Mouse (Mus musculus): ENCODE measurements around the gene Tbx15. TPM values are rescaled to one million over a fixed set of nuclear protein-coding genes. Genes with fewer than 3 reads are reported as not detected.

The Tbx15 gene
- 3.1 and 4.2 TPM in 2 replicates for polyA plus RNA-seq (2012; rRNA removed)

DNA sequence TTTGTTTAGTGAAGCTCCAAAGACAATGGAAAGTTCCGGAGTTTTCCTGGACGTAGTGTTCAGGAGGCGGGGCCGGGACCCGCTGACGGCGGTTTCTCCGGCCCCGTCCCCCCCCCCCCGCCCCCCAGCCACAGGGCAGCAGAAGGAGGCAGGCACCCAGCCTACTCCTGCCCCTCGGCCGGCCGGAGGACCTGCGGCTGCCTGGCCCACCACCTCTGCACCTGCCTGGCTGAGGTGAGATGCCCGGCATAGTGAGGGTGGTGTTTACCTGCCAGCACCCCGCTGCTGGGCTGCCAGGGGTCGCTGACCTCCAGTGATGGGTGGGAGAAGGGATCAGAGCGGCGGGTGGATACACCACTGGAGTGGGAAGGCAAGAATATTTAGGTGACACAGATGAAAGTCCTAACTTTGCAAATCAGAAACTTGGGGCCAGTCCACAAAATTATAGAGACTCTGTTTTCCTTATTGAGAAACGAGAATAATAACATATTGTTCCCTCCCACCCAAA, at the start of gene Tbx15:
Gene Tbx15, plus strand, starts transcription at position 169 of the 508 bp plus-strand sequence.
- TF ChIP-seq CTCF (IDR thresholded peaks at IDR 0.05; ENCODE audit: borderline replicate concordance, extremely low read depth, insufficient read depth, insufficient read length) = no peak
- no peak for TF ChIP-seq POLR2A (IDR thresholded peaks at IDR 0.05; ENCODE audit: borderline replicate concordance, extremely low read depth, insufficient read depth, insufficient read length, poor library complexity, severe bottlenecking)
- DNase-seq (ENCODE audit: low read depth) = no peak

DNA sequence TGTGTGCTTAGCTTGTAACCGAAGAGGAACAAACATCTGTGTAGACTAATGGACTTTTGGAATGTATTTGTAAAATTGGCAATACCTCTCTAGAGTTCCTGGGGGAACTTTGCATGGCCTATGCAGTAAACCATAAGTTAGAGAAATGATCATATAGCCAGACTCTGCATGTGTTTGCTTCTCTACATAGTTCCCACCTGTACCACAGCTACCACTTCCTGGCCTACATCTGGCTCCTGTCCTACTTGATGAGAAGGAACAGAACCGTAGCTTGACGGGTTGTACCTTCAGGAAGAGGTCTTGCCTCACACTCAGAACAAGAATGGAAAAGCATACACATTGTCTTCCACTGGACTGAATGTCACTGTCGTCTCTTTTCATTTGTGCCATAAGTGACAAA, 46.6 kb upstream of the Tbx15 start:
- no peak for TF ChIP-seq CTCF (IDR thresholded peaks at IDR 0.05; ENCODE audit: borderline replicate concordance, extremely low read depth, insufficient read depth, insufficient read length)
- no peak for TF ChIP-seq POLR2A (IDR thresholded peaks at IDR 0.05; ENCODE audit: borderline replicate concordance, extremely low read depth, insufficient read depth, insufficient read length, poor library complexity, severe bottlenecking)
- DNase-seq (ENCODE audit: low read depth) = no peak

DNA sequence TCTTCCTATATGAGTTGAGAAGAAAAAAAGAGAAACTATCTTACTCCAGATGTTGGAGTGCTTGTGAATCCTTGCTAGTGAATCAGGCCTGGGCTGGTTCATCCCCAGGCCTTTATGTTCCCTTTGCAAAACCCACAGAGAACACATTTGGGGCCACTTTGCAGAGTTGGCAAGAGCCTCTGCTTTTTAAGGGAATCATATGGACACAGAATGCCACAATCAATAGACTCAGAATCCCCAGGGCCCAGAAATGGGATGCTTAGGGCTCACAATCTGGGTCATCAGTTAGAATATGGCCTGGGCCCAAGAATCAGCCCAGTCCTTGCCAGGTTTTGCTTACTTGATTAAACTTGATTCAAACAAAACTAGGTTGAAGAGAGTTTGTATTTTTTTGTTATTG, 36.9 kb upstream of the Tbx15 start:
- no peak for TF ChIP-seq POLR2A (IDR thresholded peaks at IDR 0.05; ENCODE audit: borderline replicate concordance, extremely low read depth, insufficient read depth, insufficient read length, poor library complexity, severe bottlenecking)

DNA sequence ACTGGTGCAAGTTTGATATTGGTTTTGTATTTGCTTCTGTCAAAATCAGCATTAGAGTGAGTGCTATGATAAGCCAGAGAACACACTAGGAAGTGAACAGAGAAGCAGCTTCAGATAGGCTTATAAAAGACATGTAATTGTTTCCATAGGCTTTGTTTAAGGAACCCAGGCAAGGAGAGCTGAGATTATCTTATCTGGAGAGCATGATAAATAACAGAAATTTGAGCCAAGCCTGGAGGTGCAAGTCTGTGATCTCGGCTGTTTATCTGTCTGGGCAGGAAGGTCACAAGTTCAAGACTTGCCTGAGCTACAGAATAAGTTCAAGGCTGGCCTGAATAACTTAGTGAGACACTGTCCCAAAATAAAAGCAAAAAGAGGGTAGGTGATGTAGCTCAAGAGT, 31.8 kb upstream of the Tbx15 start:
- DNase-seq (ENCODE audit: low read depth) = no peak
- no peak for TF ChIP-seq CTCF (IDR thresholded peaks at IDR 0.05; ENCODE audit: borderline replicate concordance, extremely low read depth, insufficient read depth, insufficient read length)
- TF ChIP-seq POLR2A (IDR thresholded peaks at IDR 0.05; ENCODE audit: borderline replicate concordance, extremely low read depth, insufficient read depth, insufficient read length, poor library complexity, severe bottlenecking) = no peak

More for the DNA sequence above, 36.9 kb upstream of the Tbx15 start:
- DNase-seq (ENCODE audit: low read depth) = no peak

DNA sequence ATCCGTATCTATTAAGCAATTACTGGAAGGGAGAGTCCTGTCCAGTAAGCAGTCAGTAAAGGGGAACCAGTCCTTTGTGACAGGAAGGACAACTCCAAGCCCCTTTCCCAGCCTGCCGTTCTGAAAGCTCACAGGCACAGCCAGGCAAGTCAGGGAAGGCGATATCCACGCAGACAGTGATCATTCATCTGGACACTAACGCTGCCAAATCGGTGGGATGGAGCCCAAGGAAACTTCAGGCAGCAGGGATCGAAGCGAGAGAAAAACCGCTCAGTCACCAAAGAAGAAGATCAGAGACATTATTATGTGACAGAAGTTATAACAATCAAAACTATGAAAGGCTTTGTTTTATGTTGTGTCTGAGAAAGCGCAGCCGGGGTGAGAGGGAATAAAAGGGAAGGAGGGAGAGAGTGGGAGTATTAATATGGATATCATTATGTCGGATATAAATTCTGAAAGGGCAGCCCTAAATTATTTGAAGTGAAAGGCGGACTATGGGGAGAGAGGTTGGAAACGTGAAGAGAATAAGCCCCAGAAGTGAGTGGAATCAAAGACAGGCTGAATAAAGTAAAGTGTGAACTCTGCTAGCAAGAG, 29.0 kb upstream of the Tbx15 start:
- DNase-seq (ENCODE audit: low read depth) = peak; percentile 38

DNA sequence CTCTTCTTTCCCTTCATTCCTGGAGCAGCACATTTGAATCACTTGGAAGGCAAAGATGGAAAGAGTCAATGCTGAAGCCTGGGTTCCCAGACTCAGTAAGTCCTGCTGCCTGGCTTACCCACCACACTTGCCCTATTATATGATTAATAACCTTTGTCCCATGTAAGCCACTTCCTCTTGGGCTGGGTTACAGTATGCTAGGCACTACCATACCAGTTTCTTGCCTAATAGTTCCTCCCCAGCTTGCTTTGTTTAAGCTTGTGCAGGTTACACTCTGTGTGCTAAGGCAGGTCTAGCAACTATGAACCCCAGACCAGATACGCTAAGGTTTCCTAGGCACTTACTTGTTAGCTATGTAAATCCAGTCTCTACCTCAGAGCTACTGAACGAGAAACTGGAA, 12.4 kb upstream of the Tbx15 start:
- no peak for DNase-seq (ENCODE audit: low read depth)
- no peak for TF ChIP-seq POLR2A (IDR thresholded peaks at IDR 0.05; ENCODE audit: borderline replicate concordance, extremely low read depth, insufficient read depth, insufficient read length, poor library complexity, severe bottlenecking)
- TF ChIP-seq CTCF (IDR thresholded peaks at IDR 0.05; ENCODE audit: borderline replicate concordance, extremely low read depth, insufficient read depth, insufficient read length) = no peak

More for the DNA sequence above, 29.0 kb upstream of the Tbx15 start:
- TF ChIP-seq POLR2A (IDR thresholded peaks at IDR 0.05; ENCODE audit: borderline replicate concordance, extremely low read depth, insufficient read depth, insufficient read length, poor library complexity, severe bottlenecking) (no peak), CTCF (IDR thresholded peaks at IDR 0.05; ENCODE audit: borderline replicate concordance, extremely low read depth, insufficient read depth, insufficient read length) (no peak)

DNA sequence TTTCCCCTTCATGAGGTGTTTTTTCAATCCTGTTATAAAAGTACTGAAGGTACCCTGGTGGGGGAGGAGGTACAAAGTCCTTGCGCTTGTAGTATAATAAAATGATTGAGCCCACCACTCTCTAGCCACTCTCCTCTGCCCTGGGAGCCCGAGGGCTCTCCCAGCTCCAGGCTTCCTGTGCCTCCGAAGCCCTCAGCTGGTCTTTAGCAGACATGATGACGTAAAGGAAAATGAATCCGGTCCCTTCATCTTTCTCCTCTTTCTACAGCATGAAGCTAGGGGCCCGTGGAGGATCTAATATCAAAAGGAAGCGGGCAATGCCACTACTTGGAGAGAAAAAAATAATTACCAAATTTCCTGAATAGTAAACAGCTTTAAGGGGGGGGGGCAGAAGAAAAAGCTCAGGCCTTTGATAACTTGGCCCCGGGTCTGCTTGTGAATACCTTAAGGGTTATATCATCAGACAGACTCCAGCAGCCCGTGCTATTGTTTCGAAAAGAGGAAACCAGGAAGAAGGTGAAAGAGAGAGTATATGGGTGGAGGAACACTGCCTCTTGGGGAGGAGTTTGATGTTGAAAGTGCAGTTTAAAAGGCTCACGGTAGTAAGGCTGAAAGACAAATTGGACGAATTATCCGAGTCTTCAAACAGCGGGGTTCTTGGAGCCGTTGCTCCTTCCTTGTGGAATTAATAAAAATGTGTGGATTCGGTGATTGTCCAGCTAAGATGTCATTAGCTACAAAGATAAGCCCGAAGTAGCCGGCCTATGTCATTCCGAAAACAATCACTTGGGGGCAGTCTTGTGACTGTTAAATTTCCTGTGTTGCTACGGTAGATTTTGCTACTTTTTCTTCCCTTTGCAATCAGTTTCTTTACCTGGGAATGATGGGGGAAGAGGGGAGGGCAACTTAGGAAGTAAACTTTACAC, 6.5 kb upstream of the Tbx15 start:
- TF ChIP-seq CTCF (IDR thresholded peaks at IDR 0.05; ENCODE audit: borderline replicate concordance, extremely low read depth, insufficient read depth, insufficient read length) = peak; percentile 62; the same call in 1 of the 2 replicates
- no peak for TF ChIP-seq POLR2A (IDR thresholded peaks at IDR 0.05; ENCODE audit: borderline replicate concordance, extremely low read depth, insufficient read depth, insufficient read length, poor library complexity, severe bottlenecking)
- DNase-seq (ENCODE audit: low read depth) = peak; percentile 74

DNA sequence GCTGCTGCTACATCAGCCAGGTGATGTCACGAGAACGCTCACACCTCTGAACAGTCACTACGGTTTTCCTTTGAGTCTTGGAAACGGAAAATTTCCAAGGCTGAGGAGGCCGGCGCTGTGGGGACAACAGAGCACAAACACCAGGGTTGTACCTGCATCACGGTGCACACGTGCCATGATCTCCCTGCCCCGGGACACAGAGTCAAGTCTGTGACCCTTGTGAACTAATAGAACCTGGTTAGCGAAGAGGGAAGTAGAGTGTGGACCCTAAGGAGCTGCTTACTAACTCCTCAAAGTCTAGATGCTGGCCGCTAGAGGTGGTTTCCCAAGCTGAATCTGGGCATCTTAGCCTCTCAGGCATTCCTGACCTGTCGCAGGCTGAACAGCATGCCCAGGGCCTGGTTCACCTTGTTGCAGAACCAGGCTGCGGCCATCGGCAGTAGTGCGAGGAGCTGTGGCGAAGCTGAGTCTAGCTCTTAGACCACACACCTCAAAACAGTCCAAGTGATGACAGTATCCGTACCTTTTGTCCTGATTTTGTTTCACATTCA, 5.8 kb upstream of the Tbx15 start:
- no peak for DNase-seq (ENCODE audit: low read depth)

DNA sequence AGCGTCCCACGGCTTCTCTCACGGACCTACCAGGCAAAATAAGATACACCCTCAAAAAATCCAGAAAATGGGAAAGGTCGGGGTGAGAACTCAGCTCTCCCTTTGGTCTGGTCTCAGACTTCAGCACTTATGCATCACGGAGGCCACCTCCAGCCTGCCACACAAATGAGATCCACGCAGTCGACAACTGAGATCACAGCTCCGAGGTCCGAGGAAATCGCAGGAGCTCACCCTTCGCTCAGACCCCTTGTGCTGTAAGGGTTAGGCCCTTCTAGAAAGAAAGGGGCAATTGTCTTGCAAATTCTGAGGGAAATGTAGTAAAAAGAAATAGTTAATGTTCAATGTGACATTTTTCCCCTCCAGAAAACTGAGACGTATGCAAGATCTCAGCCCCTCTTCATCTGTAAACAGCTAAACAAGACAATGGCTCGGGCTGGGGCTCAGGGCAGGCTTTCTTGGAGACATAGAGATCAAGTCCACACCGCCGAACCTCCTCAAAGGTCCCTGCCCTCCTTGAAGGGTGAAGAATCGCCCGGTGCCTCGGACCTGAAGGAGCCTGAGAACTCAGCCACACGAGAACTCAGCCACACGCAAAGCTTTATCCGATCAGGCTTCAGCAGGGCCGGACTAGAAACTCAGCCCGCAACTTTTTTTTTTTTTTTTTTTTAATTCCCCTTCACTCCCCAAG, 4.9 kb upstream of the Tbx15 start:
- TF ChIP-seq CTCF (IDR thresholded peaks at IDR 0.05; ENCODE audit: borderline replicate concordance, extremely low read depth, insufficient read depth, insufficient read length) = no peak
- no peak for TF ChIP-seq POLR2A (IDR thresholded peaks at IDR 0.05; ENCODE audit: borderline replicate concordance, extremely low read depth, insufficient read depth, insufficient read length, poor library complexity, severe bottlenecking)
- peak; percentile 27 for DNase-seq (ENCODE audit: low read depth)

More for the DNA sequence above, 5.8 kb upstream of the Tbx15 start:
- no peak for TF ChIP-seq CTCF (IDR thresholded peaks at IDR 0.05; ENCODE audit: borderline replicate concordance, extremely low read depth, insufficient read depth, insufficient read length)
- TF ChIP-seq POLR2A (IDR thresholded peaks at IDR 0.05; ENCODE audit: borderline replicate concordance, extremely low read depth, insufficient read depth, insufficient read length, poor library complexity, severe bottlenecking) = no peak

DNA sequence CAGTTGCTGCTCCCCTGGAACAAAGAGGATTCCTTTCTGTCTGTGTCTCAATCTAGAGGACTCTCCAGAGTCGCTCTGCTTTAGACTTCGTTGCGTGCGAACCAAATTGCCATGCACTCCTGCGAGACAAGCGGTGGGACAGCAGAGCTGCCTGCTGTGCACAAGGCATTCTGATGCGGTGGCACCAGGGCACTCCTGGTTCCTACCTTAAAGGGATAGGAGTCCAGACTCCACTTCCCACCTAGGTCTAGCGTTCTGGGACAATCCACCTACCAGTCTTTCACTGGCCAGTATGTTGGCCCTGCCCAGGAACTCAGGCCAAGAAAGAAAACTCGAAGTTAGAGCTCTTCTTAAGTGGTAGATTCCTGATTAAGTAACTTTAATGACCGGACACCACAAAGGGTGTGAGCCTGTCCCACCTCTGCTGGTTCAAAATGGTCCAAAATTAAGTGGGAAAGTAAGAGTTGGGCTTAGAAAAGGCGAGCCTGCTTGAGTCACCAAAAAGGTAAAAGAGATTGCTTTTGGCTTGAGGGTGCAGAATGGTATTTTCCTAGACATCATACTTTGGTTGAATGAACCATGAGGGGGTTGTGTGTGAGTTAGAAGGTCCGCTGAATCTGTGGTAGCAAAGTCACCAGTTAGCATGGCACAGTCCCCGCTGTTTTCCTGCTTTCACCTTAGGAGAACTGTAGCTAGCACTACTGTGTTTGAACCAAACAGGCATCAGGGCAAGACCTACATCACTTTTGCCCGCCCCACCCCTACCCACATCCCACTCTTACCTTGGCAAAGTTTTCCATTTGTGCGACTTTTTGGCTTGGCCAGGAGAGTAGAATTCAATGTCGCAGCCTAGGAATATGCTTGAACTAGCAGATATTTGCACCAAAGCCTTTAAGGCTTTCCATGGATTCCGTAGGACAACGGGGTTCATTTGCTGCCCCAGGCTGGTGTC, 4.1 kb upstream of the Tbx15 start:
- no peak for TF ChIP-seq CTCF (IDR thresholded peaks at IDR 0.05; ENCODE audit: borderline replicate concordance, extremely low read depth, insufficient read depth, insufficient read length)
- no peak for TF ChIP-seq POLR2A (IDR thresholded peaks at IDR 0.05; ENCODE audit: borderline replicate concordance, extremely low read depth, insufficient read depth, insufficient read length, poor library complexity, severe bottlenecking)
- peak; percentile 19 for DNase-seq (ENCODE audit: low read depth)

All from brain, embryonic 14.5 days (tissue).